Mouse (Mus musculus) hindbrain, embryonic 14.5 days (tissue): ENCODE results near the gene Iqub. TPM values are rescaled to one million over a fixed set of nuclear protein-coding genes. Genes with fewer than 3 reads are reported as not detected.

Experiments
- ATAC-seq: fragments of 200-750 bp; cut with Nextera tagmentation; 2 replicates; pipeline ENCODE4 v1.8.0; 2017; ENCODE audit warnings: moderate number of reproducible peaks, mild to moderate bottlenecking, moderate TSS enrichment, moderate library complexity; ENCODE audit not compliant: low FRiP score
- DNase-seq: peaks from one replicate; pipeline ENCODE4 v3.0.0-alpha.2; 2015; ENCODE audit warnings: low spot score
- H3K27ac ChIP-seq: fragments of 300-500 bp; sonication (generic); 2 replicates; pipeline ENCODE4 v1.5.1; 2014; ENCODE audit warnings: mild to moderate bottlenecking, moderate library complexity
- H3K27me3 ChIP-seq: fragments of 300-500 bp; sonication (generic); 2 replicates; pipeline ENCODE4 v1.6.1; 2014; ENCODE audit warnings: mild to moderate bottlenecking, low read length, mixed read lengths; ENCODE audit not compliant: control insufficient read depth, insufficient read depth
- H3K36me3 ChIP-seq: fragments of 300-500 bp; sonication (generic); replicated peaks from 2 replicates; pipeline ENCODE4 v1.6.1; 2014; ENCODE audit not compliant: control insufficient read depth, insufficient read depth
- H3K4me1 ChIP-seq: fragments of 300-500 bp; sonication (generic); replicated peaks from 2 replicates; pipeline ENCODE4 v1.6.1; 2014; ENCODE audit warnings: antibody characterized with exemption, low read length, mixed read lengths; ENCODE audit not compliant: control insufficient read depth, insufficient read depth
- H3K4me2 ChIP-seq: fragments of 300-500 bp; sonication (generic); replicated peaks from 2 replicates; pipeline ENCODE4 v1.6.1; 2014; ENCODE audit warnings: mild to moderate bottlenecking, moderate library complexity
- H3K4me3 ChIP-seq: fragments of 300-500 bp; sonication (generic); replicated peaks from 2 replicates; pipeline ENCODE4 v1.5.1; 2014; ENCODE audit warnings: mild to moderate bottlenecking, low read length
- H3K9ac ChIP-seq: fragments of 300-500 bp; sonication (generic); 2 replicates; pipeline ENCODE4 v1.6.1; 2014
- H3K9me3 ChIP-seq: fragments of 300-500 bp; sonication (generic); 2 replicates; pipeline ENCODE4 v1.6.1; 2016; ENCODE audit warnings: low read length; ENCODE audit not compliant: control insufficient read depth
- whole genome bisulfite sequencing: fragments of 180-500 bp; shearing (Covaris S2); extraction: QIAGEN DNeasy Blood & Tissue Kit; methylation state at CpG from one replicate; pipeline ENCODE4 v1.1.7; 2014; 5-methylcytosine and 5-hydroxymethylcytosine counted together
- polyA plus RNA-seq: library from polyadenylated mRNA; unstranded; fragments of >200 nt; fragmentation: Nextera tagmentation; extraction: Ambion mirVana; gene quantifications from 2 replicates; pipeline ENCODE4 v1.2.1, GENCODE M21; 2014

Iqub gene
- polyA plus RNA-seq, 1 experiment from 2014 or later, result 4.4 TPM

- WGBS, result 76% methylated on average over 2 of the region's 2 CpGs
- no peak overlapping the region for H3K27ac ChIP-seq
- no peak overlapping the region for H3K4me3 ChIP-seq
- H3K27me3 ChIP-seq, result no peaks in the 10 kb centered on the region
- DNase-seq, result peak; percentile 36
- no peak overlapping the region for H3K4me2 ChIP-seq
- H3K36me3 ChIP-seq, result no peaks in the 10 kb centered on the region
- no peaks in the 10 kb centered on the region for H3K9me3 ChIP-seq
- ATAC-seq, result no peak
- no peak overlapping the region for H3K9ac ChIP-seq
- H3K4me1 ChIP-seq, result no peaks in the 10 kb centered on the region
These were observed 10.7 kb downstream of the Iqub start for GRCm38 (mm10) chr6:24504141-24504540.

GRCm38 (mm10) chr6:24490341-24490740 lies 24.5 kb downstream of the Iqub start:
- no peak for ATAC-seq
- H3K4me3 ChIP-seq, result no peak overlapping the region
- no peak overlapping the region for H3K27ac ChIP-seq
- no peak overlapping the region for H3K4me2 ChIP-seq
- H3K9ac ChIP-seq, result no peak overlapping the region
- H3K36me3 ChIP-seq, result no peaks in the 10 kb centered on the region
- H3K4me1 ChIP-seq, result no peaks in the 10 kb centered on the region
- WGBS, result 5% methylated on average over 1 of the region's 1 CpGs
- DNase-seq, result peak; percentile 61
- no peaks in the 10 kb centered on the region for H3K9me3 ChIP-seq
- H3K27me3 ChIP-seq, result no peaks in the 10 kb centered on the region

- H3K9me3 ChIP-seq, result no peaks in the 10 kb centered on the region
- no peak overlapping the region for H3K27ac ChIP-seq
These were observed 28.3 kb downstream of the Iqub start for GRCm38 (mm10) chr6:24486530-24486929.

GRCm38 (mm10) chr6:24470571-24471132 lies 44.2 kb downstream of the Iqub start:
- no peak overlapping the region for H3K4me3 ChIP-seq
- H3K9me3 ChIP-seq, result no peaks in the 10 kb centered on the region
- ATAC-seq, result peak; percentile 71
- no peaks in the 10 kb centered on the region for H3K36me3 ChIP-seq
- H3K27me3 ChIP-seq, result no peaks in the 10 kb centered on the region
- H3K9ac ChIP-seq, result no peak overlapping the region
- H3K4me1 ChIP-seq, result no peaks in the 10 kb centered on the region
- H3K4me2 ChIP-seq, result no peak overlapping the region
- DNase-seq, result no peak
- H3K27ac ChIP-seq, result no peak overlapping the region
- WGBS, result 29% methylated on average over 1 of the region's 1 CpGs

More at GRCm38 (mm10) chr6:24486530-24486929, 28.3 kb downstream of the Iqub start:
- no peak overlapping the region for H3K4me3 ChIP-seq
- H3K27me3 ChIP-seq, result no peaks in the 10 kb centered on the region
- peak; percentile 10 for DNase-seq
- no peaks in the 10 kb centered on the region for H3K36me3 ChIP-seq
- no peak for ATAC-seq
- H3K4me2 ChIP-seq, result no peak overlapping the region
- H3K4me1 ChIP-seq, result no peaks in the 10 kb centered on the region
- WGBS, result 79% methylated on average over 5 of the region's 5 CpGs
- H3K9ac ChIP-seq, result no peak overlapping the region

- no peak for ATAC-seq
- 69% methylated on average over 2 of the region's 2 CpGs for WGBS
These were observed 44.7 kb downstream of the Iqub start for GRCm38 (mm10) chr6:24470135-24470534.

GRCm38 (mm10) chr6:24456097-24456496 lies 58.8 kb downstream of the Iqub start:
- no peak for DNase-seq
- Histone ChIP-seq H3K9ac (no peak overlapping the region), H3K4me1 (no peaks in the 10 kb centered on the region), H3K9me3 (no peaks in the 10 kb centered on the region), H3K4me2 (no peak overlapping the region), H3K27me3 (no peaks in the 10 kb centered on the region), H3K36me3 (no peaks in the 10 kb centered on the region), H3K27ac (no peak overlapping the region), H3K4me3 (no peak overlapping the region)
- WGBS, result 45% methylated on average over 7 of the region's 7 CpGs
- no peak for ATAC-seq

More at GRCm38 (mm10) chr6:24470135-24470534, 44.7 kb downstream of the Iqub start:
- H3K9me3 ChIP-seq, result no peaks in the 10 kb centered on the region
- no peaks in the 10 kb centered on the region for H3K4me1 ChIP-seq
- H3K9ac ChIP-seq, result no peak overlapping the region
- H3K4me2 ChIP-seq, result no peak overlapping the region
- no peak overlapping the region for H3K27ac ChIP-seq
- no peak overlapping the region for H3K4me3 ChIP-seq
- H3K36me3 ChIP-seq, result no peaks in the 10 kb centered on the region
- no peaks in the 10 kb centered on the region for H3K27me3 ChIP-seq
- no peak for DNase-seq

GRCm38 (mm10) chr6:24451026-24451821 lies 63.6 kb downstream of the Iqub start:
- WGBS, result 84% methylated on average over 22 of the region's 22 CpGs
- no peak for ATAC-seq
- H3K4me1 ChIP-seq, result no peaks in the 10 kb centered on the region
- H3K4me2 ChIP-seq, result no peak overlapping the region
- DNase-seq, result peak; percentile 23
- H3K36me3 ChIP-seq, result no peaks in the 10 kb centered on the region
- no peaks in the 10 kb centered on the region for H3K27me3 ChIP-seq
- no peak overlapping the region for H3K27ac ChIP-seq
- no peaks in the 10 kb centered on the region for H3K9me3 ChIP-seq
- H3K4me3 ChIP-seq, result no peak overlapping the region
- H3K9ac ChIP-seq, result no peak overlapping the region

- no peak overlapping the region for H3K27ac ChIP-seq
- WGBS, result 90% methylated on average over 6 of the region's 6 CpGs
- H3K9ac ChIP-seq, result no peak overlapping the region
- no peaks in the 10 kb centered on the region for H3K27me3 ChIP-seq
- H3K4me3 ChIP-seq, result no peak overlapping the region
- DNase-seq (no peak), ATAC-seq (no peak)
- H3K9me3 ChIP-seq, result no peaks in the 10 kb centered on the region
- no peak overlapping the region for H3K4me2 ChIP-seq
- no peaks in the 10 kb centered on the region for H3K36me3 ChIP-seq
- H3K4me1 ChIP-seq, result no peaks in the 10 kb centered on the region
These were observed 64.6 kb downstream of the Iqub start for GRCm38 (mm10) chr6:24450241-24450640.

- no peaks in the 10 kb centered on the region for H3K9me3 ChIP-seq
- H3K27ac ChIP-seq, result no peak overlapping the region
- no peak overlapping the region for H3K4me2 ChIP-seq
- H3K27me3 ChIP-seq, result no peaks in the 10 kb centered on the region
- H3K4me1 ChIP-seq, result no peaks in the 10 kb centered on the region
- no peak overlapping the region for H3K9ac ChIP-seq
- ATAC-seq (no peak), DNase-seq (peak; percentile 22)
- no peak overlapping the region for H3K4me3 ChIP-seq
- H3K36me3 ChIP-seq, result no peaks in the 10 kb centered on the region
- WGBS, result 82% methylated on average over 11 of the region's 11 CpGs
These were observed 98.8 kb downstream of the Iqub start for GRCm38 (mm10) chr6:24416056-24416455.
